Mouse (Mus musculus) macrophage (primary cell): Measurements from ENCODE around the gene Cdc73. TPM values are rescaled to one million over a fixed set of nuclear protein-coding genes. Genes with fewer than 3 reads are reported as not detected.

Experiments
- H3K27ac ChIP-seq: fragments of 350-480 bp; formaldehyde crosslinking; 2 replicates; pipeline ENCODE4 v1.9.0; 2021
- H3K36me3 ChIP-seq: fragments of 350-480 bp; formaldehyde crosslinking; 2 replicates; pipeline ENCODE4 v1.9.0; 2021; ENCODE audit errors: inconsistent target
- H3K4me3 ChIP-seq: fragments of 350-480 bp; formaldehyde crosslinking; 2 replicates; pipeline ENCODE4 v1.9.0; 2021; ENCODE audit errors: inconsistent target
- H3K79me2 ChIP-seq: fragments of 350-480 bp; formaldehyde crosslinking; 2 replicates; pipeline ENCODE4 v1.9.0; 2021; ENCODE audit errors: inconsistent target
- WGBS: methylation state at CpG from one replicate; pipeline ENCODE4 v1.1.7; 2026; ENCODE audit warnings: inconsistent platforms; ENCODE audit not compliant: missing documents; 5-methylcytosine and 5-hydroxymethylcytosine counted together
- polyA plus RNA-seq: library from polyadenylated mRNA; stranded (reverse); fragments of 250-400 nt; gene quantifications from 3 replicates; pipeline ENCODE4 v1.2.4, GENCODE M21; 2018; ENCODE audit warnings: inconsistent platforms

The Cdc73 gene
- polyA plus RNA-seq, 1 experiment from 2014 or later: 29.4 TPM

DNA sequence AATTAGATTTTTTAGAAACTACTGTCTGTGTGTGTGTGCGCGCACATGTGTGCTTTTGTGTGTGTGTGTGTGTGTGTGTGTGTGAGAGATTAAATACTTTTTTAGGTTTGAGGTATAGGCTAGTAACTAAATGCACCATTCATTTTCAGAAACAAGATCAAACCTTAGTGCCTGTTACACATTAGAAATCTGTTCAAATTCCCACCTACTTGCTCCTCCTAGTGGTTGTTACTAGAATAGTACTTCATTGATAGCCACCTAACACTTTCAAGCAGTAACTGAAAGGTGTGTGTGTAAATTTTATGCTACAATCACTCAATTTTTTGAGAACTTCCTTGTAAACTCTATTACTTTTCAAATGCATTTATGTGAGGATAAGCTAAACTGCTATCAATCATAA, 58.5 kb downstream of the Cdc73 start:
- no peak overlapping the region for H3K27ac ChIP-seq
- WGBS: 100% methylated on average over 2 of the region's 2 CpGs
- no peak overlapping the region for H3K4me3 ChIP-seq
- H3K36me3 ChIP-seq: no peaks in the 10 kb centered on the region; the same call in 1 of the 2 replicates
- peaks cover 7% of the 10 kb centered on the region; the same call in 1 of the 2 replicates for H3K79me2 ChIP-seq

DNA sequence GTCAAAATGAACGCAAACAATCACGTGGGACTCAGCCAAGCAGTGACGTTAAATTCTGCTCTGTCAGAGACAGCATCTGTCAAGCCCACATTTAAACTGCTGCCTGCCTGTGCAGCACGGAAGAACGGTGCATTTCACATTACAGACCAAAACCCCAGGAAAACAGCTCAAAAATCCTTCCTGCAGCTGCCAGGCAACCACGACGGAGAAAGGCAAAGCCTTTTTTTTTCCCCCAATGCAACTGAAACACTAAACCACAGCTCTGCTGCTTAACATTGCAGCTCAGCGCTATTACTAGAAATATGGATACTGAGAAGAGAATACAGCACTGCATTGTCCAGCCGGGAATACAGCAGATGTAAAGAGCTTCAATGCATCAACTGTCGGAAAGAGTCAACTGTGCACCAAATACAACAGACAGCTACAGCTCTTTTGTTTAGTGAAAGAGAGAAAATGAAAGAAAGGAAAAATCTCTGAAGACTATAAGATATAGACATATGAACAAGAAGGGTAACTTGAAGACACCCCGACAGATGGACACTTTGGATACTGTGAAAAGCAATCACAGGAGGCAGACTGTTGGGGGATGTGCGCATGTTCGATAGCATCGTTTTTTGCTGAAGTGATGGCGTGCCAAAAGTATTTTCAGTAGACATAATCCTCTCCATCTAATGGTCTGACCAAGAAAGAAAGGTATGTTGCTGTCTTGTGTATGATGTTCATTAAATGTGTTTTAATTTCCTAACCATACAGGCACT, 61.9 kb downstream of the Cdc73 start, which contains the start of gene B3galt2:
Gene B3galt2 (plus strand): TSS at position 15 of the 758 bp plus-strand sequence.
- H3K27ac ChIP-seq: no peak within 1 kb of the TSS
- 47% methylated on average over 15 of the region's 15 CpGs for WGBS
- peaks cover 9% of the 10 kb centered on the region; the same call in 1 of the 2 replicates for H3K79me2 ChIP-seq
- peak within 1 kb of the TSS; percentile 7; the same call in 1 of the 2 replicates for H3K4me3 ChIP-seq
- no peaks in the 10 kb centered on the region; the same call in 1 of the 2 replicates for H3K36me3 ChIP-seq

DNA sequence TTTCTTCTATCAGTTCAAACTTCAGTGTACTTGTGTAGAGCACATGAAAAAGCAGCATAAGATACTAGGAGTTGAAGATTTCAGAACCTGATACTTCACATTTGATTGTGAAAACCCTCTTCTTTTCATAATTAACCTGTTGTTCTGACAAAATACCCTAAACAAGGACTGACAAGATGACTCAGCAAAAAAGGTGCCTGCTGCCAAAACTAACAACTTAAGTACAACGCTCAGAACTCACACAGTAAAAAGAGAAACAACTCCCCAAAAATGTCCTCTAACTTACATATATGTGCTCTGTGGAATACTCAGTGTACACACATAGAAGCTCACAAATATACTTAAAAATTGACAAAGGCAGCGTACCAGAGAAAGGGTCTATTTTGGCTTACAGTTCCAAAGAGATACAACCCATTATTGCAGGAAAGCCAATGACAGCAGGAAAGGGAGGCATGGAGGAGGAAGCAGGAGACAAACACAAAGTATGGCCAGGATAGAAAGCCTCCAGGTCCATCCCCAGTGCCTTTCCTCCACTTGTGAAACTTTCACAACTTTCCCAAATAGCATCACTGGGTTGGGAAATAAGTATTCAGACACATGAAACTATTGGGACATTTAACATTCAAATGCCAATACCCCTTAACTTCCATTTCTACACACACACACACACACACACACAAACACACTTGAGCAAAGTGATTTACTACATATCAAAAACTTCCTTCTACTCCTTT, 69.7 kb downstream of the Cdc73 start:
- no peak overlapping the region for H3K27ac ChIP-seq
- H3K79me2 ChIP-seq: no peaks in the 10 kb centered on the region
- no peak overlapping the region for H3K4me3 ChIP-seq
- WGBS: 83% methylated on average over 2 of the region's 2 CpGs
- H3K36me3 ChIP-seq: no peaks in the 10 kb centered on the region

DNA sequence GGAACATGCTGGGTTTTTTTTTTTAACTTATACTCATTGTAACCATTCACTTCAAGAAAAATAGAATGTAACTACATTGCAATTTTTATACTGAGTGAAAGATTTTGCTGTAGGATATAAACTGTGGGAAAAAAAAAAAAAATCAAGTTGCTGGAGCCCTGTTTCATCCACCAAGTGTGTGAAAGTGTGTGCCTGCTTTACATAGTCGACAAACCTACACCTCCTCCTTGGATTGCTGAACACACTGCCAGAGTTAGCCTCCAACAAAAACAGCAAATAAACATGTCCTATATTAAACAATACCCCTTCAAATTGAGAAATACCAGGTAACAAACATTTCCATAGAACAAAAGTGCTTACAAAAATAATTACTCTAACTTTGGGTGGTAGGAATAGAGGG, 70.3 kb downstream of the Cdc73 start:
- WGBS: 70% methylated on average over 1 of the region's 1 CpGs
- Histone ChIP-seq H3K27ac (no peak overlapping the region), H3K79me2 (no peaks in the 10 kb centered on the region), H3K36me3 (no peaks in the 10 kb centered on the region), H3K4me3 (no peak overlapping the region)

DNA sequence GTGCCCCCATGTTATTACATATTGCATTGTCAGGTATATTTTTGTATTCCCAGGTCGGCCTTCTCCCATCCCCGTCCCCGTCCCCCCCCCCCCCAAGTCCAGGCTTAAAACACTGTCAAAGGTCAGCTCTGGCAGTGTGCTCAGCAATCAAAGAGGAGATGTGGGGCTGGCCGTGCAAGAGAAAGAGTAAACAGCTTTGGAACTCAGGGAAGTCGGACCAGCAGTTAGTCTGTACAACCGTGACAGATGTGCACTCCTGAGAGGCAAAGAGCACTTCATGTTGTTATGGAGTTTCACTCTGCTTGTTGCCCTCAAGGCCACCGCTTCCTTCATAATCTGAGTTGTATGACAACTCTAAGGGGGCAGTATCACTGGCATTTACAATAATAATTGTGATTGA, 71.4 kb downstream of the Cdc73 start:
- Histone ChIP-seq H3K36me3 (0 out of 2 replicates have a peak, but pooled peaks cover 6% of the 10 kb centered on the region), H3K4me3 (no peak overlapping the region), H3K79me2 (no peaks in the 10 kb centered on the region), H3K27ac (no peak overlapping the region)
- WGBS: 94% methylated on average over 3 of the region's 7 CpGs

DNA sequence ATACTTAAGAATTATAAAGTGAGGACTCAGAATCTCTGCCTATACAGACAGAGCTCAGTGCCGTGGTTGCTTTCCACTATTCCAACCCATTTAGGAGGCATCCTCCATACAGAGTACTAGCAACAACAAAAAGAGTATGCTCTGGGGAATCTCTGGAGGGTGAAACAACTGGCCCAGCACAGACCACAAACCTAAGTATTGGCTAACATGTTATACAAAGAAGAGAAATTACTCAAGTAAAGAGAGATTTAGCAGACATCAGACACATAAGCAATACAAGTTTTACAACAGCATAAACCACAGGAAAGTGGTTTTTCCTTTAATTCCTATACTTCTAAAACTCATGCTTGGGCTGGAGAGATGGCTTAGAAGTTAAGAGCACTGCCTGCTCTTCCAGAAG, 80.1 kb downstream of the Cdc73 start:
- 90% methylated on average over 1 of the region's 1 CpGs for WGBS
- H3K27ac ChIP-seq: no peak overlapping the region
- 0 out of 2 replicates have a peak, but pooled peaks cover 10% of the 10 kb centered on the region for H3K36me3 ChIP-seq
- no peak overlapping the region for H3K4me3 ChIP-seq
- H3K79me2 ChIP-seq: no peaks in the 10 kb centered on the region

DNA sequence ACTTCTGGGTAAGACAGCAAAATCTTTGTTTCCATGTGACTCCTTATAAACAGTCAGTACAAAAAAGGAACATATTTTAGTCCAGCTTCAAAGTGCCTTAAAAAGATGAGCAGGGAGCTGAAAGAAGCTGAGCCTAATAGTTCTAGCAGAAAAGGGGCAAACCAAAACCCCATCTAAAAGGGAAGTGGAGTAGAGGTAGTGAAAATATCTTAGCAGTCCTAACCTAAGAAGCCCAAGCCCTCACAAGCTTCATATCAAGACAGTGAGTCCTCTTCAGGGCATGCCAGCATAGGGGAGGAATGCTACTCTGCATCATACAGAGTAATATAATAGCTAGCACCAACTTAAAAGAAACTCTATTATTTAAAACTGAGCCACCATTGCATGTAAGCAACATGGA, 80.8 kb downstream of the Cdc73 start:
- Histone ChIP-seq H3K79me2 (no peaks in the 10 kb centered on the region), H3K36me3 (0 out of 2 replicates have a peak, but pooled peaks cover 14% of the 10 kb centered on the region), H3K27ac (no peak overlapping the region), H3K4me3 (no peak overlapping the region)

DNA sequence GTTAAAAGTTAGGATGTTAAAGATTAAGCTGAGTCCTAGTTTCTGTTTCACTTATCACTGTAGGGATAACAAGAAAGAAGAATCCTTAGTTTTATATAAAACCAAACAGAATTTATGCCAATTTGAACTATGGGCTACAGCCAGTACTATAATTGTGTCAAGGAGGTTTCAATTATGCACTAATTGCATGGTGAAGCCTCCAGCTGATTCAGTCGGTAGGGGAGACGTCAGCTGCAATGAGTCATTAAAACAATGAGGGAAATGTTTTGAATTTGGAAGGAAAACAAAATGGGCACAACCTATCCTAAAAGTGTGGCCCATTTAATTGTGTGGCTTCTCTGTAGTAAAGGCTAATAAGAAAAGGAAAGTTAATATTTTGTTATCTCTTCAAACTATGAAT, 82.9 kb downstream of the Cdc73 start:
- Histone ChIP-seq H3K79me2 (no peaks in the 10 kb centered on the region), H3K36me3 (0 out of 2 replicates have a peak, but pooled peaks cover 22% of the 10 kb centered on the region), H3K4me3 (no peak overlapping the region), H3K27ac (no peak overlapping the region)
- WGBS: 79% methylated on average over 2 of the region's 2 CpGs

DNA sequence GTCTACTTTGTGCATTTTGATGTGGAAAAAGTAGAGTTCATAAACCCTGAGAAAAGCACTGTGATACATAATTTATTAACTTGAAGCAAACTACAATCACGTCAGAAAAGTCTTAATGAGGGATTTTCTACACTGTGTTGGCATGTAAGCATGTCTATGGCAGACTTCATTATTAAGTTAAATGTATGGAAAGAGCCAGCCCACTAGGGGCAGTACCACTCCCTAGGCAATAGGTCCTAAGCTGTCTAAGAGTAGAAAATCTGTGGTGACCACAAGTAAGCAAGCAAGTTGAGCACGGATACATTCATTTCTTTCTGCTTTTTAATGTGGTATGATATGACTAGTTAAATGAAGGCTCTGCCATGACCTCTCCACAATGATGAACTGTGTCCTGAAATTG, 89.8 kb downstream of the Cdc73 start:
- Histone ChIP-seq H3K4me3 (no peak overlapping the region), H3K36me3 (peaks cover 36% of the 10 kb centered on the region; the same call in 1 of the 2 replicates)

DNA sequence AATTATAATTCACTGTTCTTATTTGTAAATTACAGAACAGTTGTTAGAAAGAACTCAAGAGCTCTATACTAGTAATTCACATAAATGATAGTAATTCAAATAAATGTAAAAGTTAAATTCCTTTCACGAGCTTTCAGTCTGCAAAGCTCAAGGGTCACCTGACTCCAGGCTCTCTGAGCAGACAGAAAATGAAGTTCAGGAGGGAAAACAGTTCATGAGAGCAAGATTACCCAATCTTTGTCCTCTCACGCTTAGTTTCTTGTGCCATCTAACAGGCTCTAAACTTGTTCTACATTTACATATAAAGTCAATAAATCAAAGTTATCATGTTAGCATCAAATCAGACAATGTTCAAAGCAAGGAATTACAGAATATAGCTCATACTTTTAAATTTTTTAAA, 93.8 kb downstream of the Cdc73 start:
- H3K27ac ChIP-seq: no peak overlapping the region
- WGBS: 95% methylated on average over 2 of the region's 2 CpGs
- no peaks in the 10 kb centered on the region for H3K79me2 ChIP-seq
- peaks cover 11% of the 10 kb centered on the region; the same call in 1 of the 2 replicates for H3K36me3 ChIP-seq
- H3K4me3 ChIP-seq: no peak overlapping the region

More for the DNA sequence above, 89.8 kb downstream of the Cdc73 start:
- WGBS: 95% methylated on average over 2 of the region's 2 CpGs
- H3K79me2 ChIP-seq: no peaks in the 10 kb centered on the region
- H3K27ac ChIP-seq: no peak overlapping the region

DNA sequence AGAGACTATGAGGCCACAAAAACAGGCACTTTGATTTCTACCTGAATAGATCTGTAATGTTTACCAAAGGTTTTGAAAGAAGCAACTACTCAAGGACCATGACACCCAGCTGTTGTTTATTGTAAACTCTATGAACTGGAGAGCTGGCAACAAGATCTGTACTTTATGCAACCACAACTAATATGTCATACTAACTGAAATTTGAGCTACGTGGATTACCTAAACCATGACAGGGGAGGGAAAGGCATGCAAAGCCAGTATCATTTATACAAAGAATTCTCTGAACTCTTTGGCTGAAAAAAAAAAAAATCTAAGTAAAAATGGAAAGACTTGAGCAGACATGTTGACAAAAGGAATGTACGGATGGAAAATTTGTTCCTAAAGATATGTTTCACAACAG, 105.8 kb downstream of the Cdc73 start:
- no peaks in the 10 kb centered on the region for H3K36me3 ChIP-seq
- WGBS: 92% methylated on average over 2 of the region's 2 CpGs
- no peak overlapping the region for H3K4me3 ChIP-seq

DNA sequence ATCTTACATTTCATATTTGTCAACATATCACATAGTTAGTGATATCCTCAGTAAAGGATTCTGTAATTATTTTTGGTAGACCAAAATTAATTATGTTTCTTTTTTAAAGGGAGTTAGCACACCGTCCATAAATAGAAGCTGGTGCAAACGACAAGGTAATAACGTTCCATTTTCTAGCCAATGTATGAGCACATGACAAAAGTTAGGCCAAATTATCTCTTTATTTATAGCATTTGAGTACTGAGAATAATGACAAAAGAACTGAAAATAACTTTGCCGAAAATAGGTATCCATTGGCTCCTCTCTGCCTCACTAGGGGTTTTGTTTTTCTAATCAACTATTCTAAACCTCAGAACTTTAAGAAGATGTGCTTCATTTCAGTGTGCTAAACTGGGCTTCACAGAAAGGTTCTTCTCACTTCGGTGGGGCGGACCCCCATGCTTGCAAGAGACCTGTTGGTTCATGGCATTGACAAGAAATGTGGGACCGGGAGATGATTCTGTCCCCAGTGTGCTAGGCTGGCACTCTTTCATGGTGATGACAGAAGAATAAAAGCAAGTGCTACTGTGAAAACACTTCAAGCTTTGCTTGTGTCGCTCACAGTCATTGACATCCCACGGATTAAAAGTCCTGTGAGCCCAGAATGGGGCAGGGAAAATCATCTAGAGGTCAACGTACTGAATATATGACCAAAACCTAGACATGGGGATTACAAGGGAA, 125.7 kb downstream of the Cdc73 start:
- no peaks in the 10 kb centered on the region for H3K79me2 ChIP-seq
- H3K36me3 ChIP-seq: no peaks in the 10 kb centered on the region
- WGBS: 88% methylated on average over 10 of the region's 10 CpGs
- no peak overlapping the region for H3K27ac ChIP-seq
- no peak overlapping the region for H3K4me3 ChIP-seq

More for the DNA sequence above, 105.8 kb downstream of the Cdc73 start:
- Histone ChIP-seq H3K79me2 (no peaks in the 10 kb centered on the region), H3K27ac (no peak overlapping the region)

DNA sequence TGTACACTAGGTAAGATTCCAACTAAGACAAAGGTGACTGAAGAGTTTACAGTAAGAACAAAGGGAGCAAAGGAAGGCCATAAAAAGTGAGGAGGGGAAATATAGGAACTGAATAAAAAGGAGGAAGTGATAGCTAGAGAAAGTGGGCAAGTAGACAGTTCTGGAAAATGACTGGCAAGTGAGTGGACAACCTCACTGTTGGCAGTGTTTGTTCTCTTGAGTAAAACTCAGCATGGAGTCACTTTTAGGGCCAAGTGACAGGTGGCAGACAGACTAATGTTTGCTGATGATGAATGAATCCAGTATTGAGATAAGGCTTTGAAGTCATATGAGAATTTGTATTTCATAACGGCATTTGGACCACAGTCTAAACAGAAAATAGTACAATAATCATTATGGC, 144.5 kb downstream of the Cdc73 start:
- no peaks in the 10 kb centered on the region for H3K36me3 ChIP-seq
- H3K4me3 ChIP-seq: no peak overlapping the region
- 100% methylated on average over 1 of the region's 1 CpGs for WGBS
- H3K79me2 ChIP-seq: no peaks in the 10 kb centered on the region
- no peak overlapping the region for H3K27ac ChIP-seq

DNA sequence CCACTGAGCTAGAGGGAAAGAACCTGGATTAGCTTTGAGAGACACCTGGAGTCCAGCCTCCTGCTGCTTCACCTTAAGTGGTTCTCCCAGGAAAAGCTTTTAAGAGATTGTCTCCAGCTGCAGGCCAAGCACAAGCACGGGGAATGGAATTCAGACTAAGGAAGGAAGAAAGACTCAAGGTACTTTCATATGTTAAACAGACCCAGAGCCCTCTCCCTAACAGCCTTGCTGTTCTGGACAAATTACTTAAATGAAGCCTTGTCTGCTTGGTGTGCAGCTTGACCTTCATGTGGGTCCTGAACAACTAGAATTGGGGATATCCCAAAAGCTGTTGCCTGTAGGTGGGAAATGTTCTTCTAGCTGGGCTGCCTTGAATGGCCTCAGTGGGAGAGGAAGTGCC, 147.2 kb downstream of the Cdc73 start:
- H3K27ac ChIP-seq: no peak overlapping the region
- 62% methylated on average over 1 of the region's 1 CpGs for WGBS
- H3K4me3 ChIP-seq: no peak overlapping the region

More for the DNA sequence above, 147.2 kb downstream of the Cdc73 start:
- Histone ChIP-seq H3K79me2 (no peaks in the 10 kb centered on the region), H3K36me3 (no peaks in the 10 kb centered on the region)
